Mouse (Mus musculus) cerebellum, adult 18-20 months (tissue): ENCODE measurements around the gene Gas7.
A peak's percentile ranks its signal among the peaks of the same experiment; 100 is the strongest.

Experiments used
- DNase-seq, 2 experiments: peaks; one replicate each; pipeline ENCODE4 v3.0.0; 2021

Gas7 gene

GRCm38 (mm10) chr11:67454874-67455526 lies at the start of gene Gas7:
Gene Gas7, plus strand, starts transcription at chr11:67455437.
- peak; percentile 5 to 29 for DNase-seq

GRCm38 (mm10) chr11:67414346-67414940 lies 40.8 kb upstream of the Gas7 start:
- peak in 1 of 2 experiments; percentile 8 for DNase-seq

- DNase-seq = no peak
Measured at GRCm38 (mm10) chr11:67423575-67423974, 31.7 kb upstream of the Gas7 start.

GRCm38 (mm10) chr11:67428196-67428595 lies 27.0 kb upstream of the Gas7 start:
- peak; percentile 21 to 41 for DNase-seq

GRCm38 (mm10) chr11:67429836-67430235 lies 25.4 kb upstream of the Gas7 start:
- no peak for DNase-seq

GRCm38 (mm10) chr11:67431116-67431645 lies 24.1 kb upstream of the Gas7 start:
- no peak for DNase-seq

- DNase-seq = no peak
Measured at GRCm38 (mm10) chr11:67431864-67432263, 23.4 kb upstream of the Gas7 start.

- no peak for DNase-seq
Measured at GRCm38 (mm10) chr11:67433763-67434162, 21.5 kb upstream of the Gas7 start.

GRCm38 (mm10) chr11:67438746-67439145 lies 16.5 kb upstream of the Gas7 start:
- DNase-seq = no peak

GRCm38 (mm10) chr11:67445058-67445825 lies 10.0 kb upstream of the Gas7 start:
- DNase-seq = no peak

GRCm38 (mm10) chr11:67451525-67451924 lies 3.7 kb upstream of the Gas7 start:
- no peak for DNase-seq

- peak in 1 of 2 experiments; percentile 9 for DNase-seq
Measured at GRCm38 (mm10) chr11:67455527-67455981, 317 bp downstream of the Gas7 start.

GRCm38 (mm10) chr11:67456029-67456428 lies 792 bp downstream of the Gas7 start:
- DNase-seq = peak; percentile 7 to 9

- DNase-seq = no peak
Measured at GRCm38 (mm10) chr11:67458171-67458570, 2.9 kb downstream of the Gas7 start.

- DNase-seq = no peak
Measured at GRCm38 (mm10) chr11:67467132-67467531, 11.9 kb downstream of the Gas7 start.

GRCm38 (mm10) chr11:67468846-67469245 lies 13.6 kb downstream of the Gas7 start:
- no peak for DNase-seq

GRCm38 (mm10) chr11:67474590-67474989 lies 19.4 kb downstream of the Gas7 start:
- no peak for DNase-seq

GRCm38 (mm10) chr11:67479534-67479933 lies 24.3 kb downstream of the Gas7 start:
- DNase-seq = no peak

GRCm38 (mm10) chr11:67480204-67480956 lies 25.1 kb downstream of the Gas7 start:
- no peak for DNase-seq

GRCm38 (mm10) chr11:67481691-67482090 lies 26.5 kb downstream of the Gas7 start:
- no peak for DNase-seq

GRCm38 (mm10) chr11:67482217-67482760 lies 27.1 kb downstream of the Gas7 start:
- DNase-seq = peak; percentile 5 to 11

GRCm38 (mm10) chr11:67488156-67488555 lies 32.9 kb downstream of the Gas7 start:
- no peak for DNase-seq
